Mouse (Mus musculus): Measurements from ENCODE around the gene Kirrel3. TPM values are rescaled to one million over a fixed set of nuclear protein-coding genes. Genes with fewer than 3 reads are reported as not detected.

The Kirrel3 gene
- total and polyA plus RNA-seq, 3 experiments, result 0.98 TPM; not detected in 2

DNA sequence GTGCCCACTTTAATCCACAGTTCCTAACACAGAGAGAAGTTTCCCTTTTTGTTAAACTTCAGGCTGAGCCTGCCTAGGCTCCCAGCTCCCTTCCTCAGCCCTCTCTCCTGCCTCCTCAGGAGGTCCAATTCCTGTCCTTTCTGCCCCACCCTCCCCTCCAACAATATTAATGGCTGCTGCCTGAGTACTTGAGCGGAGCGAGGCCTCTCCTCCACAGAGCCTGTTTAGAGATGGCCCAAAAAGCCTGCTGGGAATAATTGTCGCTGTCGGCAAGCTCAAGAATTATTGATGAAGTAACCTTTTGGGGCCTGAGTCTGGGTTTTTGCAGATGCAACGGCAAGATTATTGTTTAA, 236.5 kb downstream of the Kirrel3 start:
- ATAC-seq (ENCODE audit: extremely low read depth, insufficient number of reproducible peaks, low FRiP score, poor library complexity, severe bottlenecking), result no peak
- H3K4me1 ChIP-seq (ENCODE audit: insufficient read depth, low read depth, low read length), result no peaks in the 10 kb centered on the region
- H3K4me3 ChIP-seq (ENCODE audit: low read depth, low read length), result no peak overlapping the region
- no peaks in the 10 kb centered on the region for H3K9me3 ChIP-seq (replicated peaks)
- DNase-seq (ENCODE audit: low spot score), result no peak
- no peaks in the 10 kb centered on the region for H3K36me3 ChIP-seq (replicated peaks)
- H3K27me3 ChIP-seq (ENCODE audit: insufficient read depth, low read length), result no peaks in the 10 kb centered on the region
- TF ChIP-seq POLR2AphosphoS5 (IDR thresholded peaks at IDR 0.05; ENCODE audit: insufficient replicate concordance, low read depth, low read length) (no peak), TAL1 (conservative IDR thresholded peaks at IDR 0.05; ENCODE audit: low read depth, low read length) (no peak), CTCF (IDR thresholded peaks at IDR 0.05; ENCODE audit: low read depth, low read length) (no peak), GATA2 (IDR thresholded peaks at IDR 0.05; ENCODE audit: borderline replicate concordance, low read depth, low read length) (no peak), GATA1 (IDR thresholded peaks at IDR 0.05; ENCODE audit: borderline replicate concordance, low read length) (no peak)

DNA sequence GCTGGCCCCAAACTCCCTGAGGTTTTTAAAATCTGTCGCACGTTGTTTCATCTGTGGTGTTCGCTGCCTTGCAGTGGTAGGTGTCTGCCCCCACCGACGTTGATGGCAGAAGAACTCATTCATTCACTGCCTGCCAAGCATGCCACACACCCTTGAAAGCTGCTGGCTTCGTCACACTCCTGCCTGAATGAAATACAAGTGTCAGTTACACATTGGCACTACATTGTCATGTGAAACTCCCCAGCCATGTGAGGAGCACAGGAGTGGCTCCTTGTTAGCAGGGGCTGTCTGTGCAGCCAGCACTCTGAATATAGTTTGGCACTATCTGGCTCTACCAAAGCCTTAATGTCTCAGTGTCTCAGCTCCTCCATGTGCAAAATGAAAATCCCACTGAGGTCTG, 246.8 kb downstream of the Kirrel3 start:
- ATAC-seq (ENCODE audit: extremely low read depth, insufficient number of reproducible peaks, low FRiP score, poor library complexity, severe bottlenecking), result no peak
- no peaks in the 10 kb centered on the region for H3K9me3 ChIP-seq (replicated peaks)
- H3K36me3 ChIP-seq (replicated peaks), result no peaks in the 10 kb centered on the region
- no peak for DNase-seq (ENCODE audit: low spot score)
- TF ChIP-seq GATA2 (IDR thresholded peaks at IDR 0.05; ENCODE audit: borderline replicate concordance, low read depth, low read length) (no peak), POLR2AphosphoS5 (IDR thresholded peaks at IDR 0.05; ENCODE audit: insufficient replicate concordance, low read depth, low read length) (no peak), GATA1 (IDR thresholded peaks at IDR 0.05; ENCODE audit: borderline replicate concordance, low read length) (no peak), CTCF (IDR thresholded peaks at IDR 0.05; ENCODE audit: low read depth, low read length) (no peak), TAL1 (conservative IDR thresholded peaks at IDR 0.05; ENCODE audit: low read depth, low read length) (no peak)
- H3K27me3 ChIP-seq (ENCODE audit: insufficient read depth, low read length), result no peaks in the 10 kb centered on the region
- H3K4me1 ChIP-seq (ENCODE audit: insufficient read depth, low read depth, low read length), result no peaks in the 10 kb centered on the region
- H3K4me3 ChIP-seq (ENCODE audit: low read depth, low read length), result no peak overlapping the region

DNA sequence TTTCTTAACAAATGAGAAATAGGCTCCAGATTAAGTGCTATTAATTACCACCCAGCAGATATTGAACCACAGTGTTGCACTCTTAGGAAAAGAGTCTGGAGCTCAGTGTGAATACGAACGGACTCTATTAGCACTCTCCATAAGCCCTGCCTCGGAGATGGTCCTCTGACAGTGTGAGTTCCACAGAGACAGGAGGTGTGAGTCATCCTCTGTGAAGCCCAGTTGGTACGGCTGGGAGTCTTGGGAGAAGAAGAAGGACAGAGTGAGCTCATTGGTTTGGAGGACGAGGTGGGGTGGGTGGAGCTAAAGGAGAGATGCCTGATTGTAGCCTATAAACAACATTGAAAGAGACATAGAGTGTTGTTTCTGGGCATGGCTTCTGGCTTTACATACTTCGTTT, 247.9 kb downstream of the Kirrel3 start:
- no peaks in the 10 kb centered on the region for H3K4me1 ChIP-seq (ENCODE audit: insufficient read depth, low read depth, low read length)
- no peak overlapping the region for H3K4me3 ChIP-seq (ENCODE audit: low read depth, low read length)
- H3K27me3 ChIP-seq (ENCODE audit: insufficient read depth, low read length), result no peaks in the 10 kb centered on the region
- no peaks in the 10 kb centered on the region for H3K36me3 ChIP-seq (replicated peaks)
- DNase-seq (ENCODE audit: low spot score) (no peak), ATAC-seq (ENCODE audit: extremely low read depth, insufficient number of reproducible peaks, low FRiP score, poor library complexity, severe bottlenecking) (no peak)
- no peak for TF ChIP-seq CTCF (IDR thresholded peaks at IDR 0.05; ENCODE audit: low read depth, low read length)
- TF ChIP-seq TAL1 (conservative IDR thresholded peaks at IDR 0.05; ENCODE audit: low read depth, low read length), result no peak
- no peak for TF ChIP-seq GATA1 (IDR thresholded peaks at IDR 0.05; ENCODE audit: borderline replicate concordance, low read length)
- no peak for TF ChIP-seq POLR2AphosphoS5 (IDR thresholded peaks at IDR 0.05; ENCODE audit: insufficient replicate concordance, low read depth, low read length)
- no peak for TF ChIP-seq GATA2 (IDR thresholded peaks at IDR 0.05; ENCODE audit: borderline replicate concordance, low read depth, low read length)
- no peaks in the 10 kb centered on the region for H3K9me3 ChIP-seq (replicated peaks)

DNA sequence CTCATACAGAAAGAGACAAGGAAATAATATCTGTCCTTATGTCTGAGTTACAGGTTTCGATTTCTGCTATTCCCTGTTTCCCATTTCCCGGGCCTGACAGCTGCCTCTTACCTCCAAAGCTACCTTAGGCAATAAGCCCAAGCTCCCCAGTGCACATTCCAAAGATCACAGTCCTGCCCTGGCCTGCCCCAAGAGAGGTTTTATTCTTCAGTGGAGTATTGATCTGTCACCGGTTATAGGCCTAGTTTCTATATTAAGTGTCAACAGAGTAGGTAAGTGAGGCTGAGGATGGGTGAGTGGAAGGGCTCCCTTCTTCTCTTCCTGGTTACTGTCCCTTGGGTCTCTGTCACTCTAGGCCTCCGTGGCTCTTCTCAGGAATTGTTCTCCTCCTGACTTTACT, 249.3 kb downstream of the Kirrel3 start:
- H3K9me3 ChIP-seq (replicated peaks), result no peaks in the 10 kb centered on the region
- H3K4me1 ChIP-seq (ENCODE audit: insufficient read depth, low read depth, low read length), result no peaks in the 10 kb centered on the region
- H3K4me3 ChIP-seq (ENCODE audit: low read depth, low read length), result no peak overlapping the region
- H3K36me3 ChIP-seq (replicated peaks), result no peaks in the 10 kb centered on the region
- DNase-seq (ENCODE audit: low spot score) (no peak), ATAC-seq (ENCODE audit: extremely low read depth, insufficient number of reproducible peaks, low FRiP score, poor library complexity, severe bottlenecking) (no peak)
- TF ChIP-seq POLR2AphosphoS5 (IDR thresholded peaks at IDR 0.05; ENCODE audit: insufficient replicate concordance, low read depth, low read length) (no peak), TAL1 (conservative IDR thresholded peaks at IDR 0.05; ENCODE audit: low read depth, low read length) (no peak), GATA2 (IDR thresholded peaks at IDR 0.05; ENCODE audit: borderline replicate concordance, low read depth, low read length) (no peak)
- H3K27me3 ChIP-seq (ENCODE audit: insufficient read depth, low read length), result no peaks in the 10 kb centered on the region

DNA sequence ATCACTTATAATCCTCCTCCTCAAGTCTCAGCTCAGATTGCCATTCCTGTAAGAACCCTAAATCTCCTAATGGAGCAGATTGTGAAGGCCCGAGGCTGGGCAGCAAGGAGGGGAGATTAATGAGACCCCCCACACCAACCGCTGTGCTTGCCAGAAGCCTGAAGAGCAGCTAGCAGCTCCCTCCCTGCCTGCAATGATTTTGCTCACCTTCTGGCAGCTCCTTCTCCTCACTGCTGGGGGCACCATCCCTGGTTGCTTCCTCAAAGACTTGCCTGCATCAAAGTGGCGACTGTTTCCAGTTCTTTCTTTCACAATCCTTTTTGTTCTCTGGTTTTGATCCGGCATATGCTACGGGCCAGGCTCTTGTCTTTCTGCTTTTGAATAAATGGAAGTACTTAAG, 253.7 kb downstream of the Kirrel3 start:
- no peaks in the 10 kb centered on the region for H3K4me1 ChIP-seq (ENCODE audit: insufficient read depth, low read depth, low read length)
- H3K4me3 ChIP-seq (ENCODE audit: low read depth, low read length), result no peak overlapping the region
- no peaks in the 10 kb centered on the region for H3K27me3 ChIP-seq (ENCODE audit: insufficient read depth, low read length)
- ATAC-seq (ENCODE audit: extremely low read depth, insufficient number of reproducible peaks, low FRiP score, poor library complexity, severe bottlenecking), result no peak
- no peaks in the 10 kb centered on the region for H3K9me3 ChIP-seq (replicated peaks)
- no peak for TF ChIP-seq POLR2AphosphoS5 (IDR thresholded peaks at IDR 0.05; ENCODE audit: insufficient replicate concordance, low read depth, low read length)
- TF ChIP-seq TAL1 (conservative IDR thresholded peaks at IDR 0.05; ENCODE audit: low read depth, low read length), result no peak
- TF ChIP-seq GATA2 (IDR thresholded peaks at IDR 0.05; ENCODE audit: borderline replicate concordance, low read depth, low read length), result no peak
- no peaks in the 10 kb centered on the region for H3K36me3 ChIP-seq (replicated peaks)
- DNase-seq (ENCODE audit: low spot score), result no peak

DNA sequence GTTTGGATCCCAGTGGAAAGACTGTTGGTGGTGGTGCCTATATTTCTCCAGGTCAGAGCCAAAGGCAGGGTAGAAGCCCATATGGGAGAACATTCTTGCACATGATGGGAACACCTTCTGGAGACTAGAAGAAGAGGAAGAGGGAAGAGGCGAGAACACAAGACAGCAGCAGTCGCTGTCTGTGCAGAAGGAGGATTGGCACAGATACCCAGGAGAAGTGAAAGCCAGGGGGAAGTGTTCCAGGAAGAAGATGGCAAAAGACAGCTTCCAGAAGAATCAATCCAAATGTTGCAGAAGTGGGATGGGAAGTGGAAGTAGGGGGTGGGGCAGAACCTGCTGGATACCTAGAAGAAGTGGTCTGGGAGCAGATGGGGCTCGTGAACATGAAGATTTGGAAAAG, 255.1 kb downstream of the Kirrel3 start:
- DNase-seq (ENCODE audit: low spot score) (no peak), ATAC-seq (ENCODE audit: extremely low read depth, insufficient number of reproducible peaks, low FRiP score, poor library complexity, severe bottlenecking) (no peak)
- no peak overlapping the region for H3K4me3 ChIP-seq (ENCODE audit: low read depth, low read length)
- no peaks in the 10 kb centered on the region for H3K9me3 ChIP-seq (replicated peaks)
- TF ChIP-seq GATA2 (IDR thresholded peaks at IDR 0.05; ENCODE audit: borderline replicate concordance, low read depth, low read length) (no peak), TAL1 (conservative IDR thresholded peaks at IDR 0.05; ENCODE audit: low read depth, low read length) (no peak), CTCF (IDR thresholded peaks at IDR 0.05; ENCODE audit: low read depth, low read length) (no peak), GATA1 (IDR thresholded peaks at IDR 0.05; ENCODE audit: borderline replicate concordance, low read length) (no peak), POLR2AphosphoS5 (IDR thresholded peaks at IDR 0.05; ENCODE audit: insufficient replicate concordance, low read depth, low read length) (no peak)
- no peaks in the 10 kb centered on the region for H3K36me3 ChIP-seq (replicated peaks)
- H3K27me3 ChIP-seq (ENCODE audit: insufficient read depth, low read length), result no peaks in the 10 kb centered on the region
- H3K4me1 ChIP-seq (ENCODE audit: insufficient read depth, low read depth, low read length), result no peaks in the 10 kb centered on the region

DNA sequence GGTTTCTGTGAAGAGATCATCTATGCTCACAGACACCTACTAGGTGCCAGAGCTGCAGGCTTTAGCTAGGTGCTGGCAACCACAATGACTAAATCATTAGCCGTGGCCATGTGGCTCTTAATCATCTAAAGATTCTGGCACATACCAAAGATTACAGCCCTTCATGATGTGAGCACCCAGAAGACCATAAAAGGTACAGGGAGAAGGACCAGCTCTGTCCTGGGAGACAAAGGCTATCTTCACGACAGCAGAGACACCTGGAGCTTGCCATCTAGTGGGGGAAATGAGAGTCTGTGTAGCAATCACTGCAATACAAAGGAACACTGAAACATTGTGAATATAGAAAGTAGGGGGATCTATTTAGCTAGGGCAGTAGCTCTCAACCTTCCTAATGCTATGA, 262.3 kb downstream of the Kirrel3 start:
- Histone ChIP-seq H3K36me3 (replicated peaks) (no peaks in the 10 kb centered on the region), H3K4me1 (ENCODE audit: insufficient read depth, low read depth, low read length) (no peaks in the 10 kb centered on the region), H3K27me3 (ENCODE audit: insufficient read depth, low read length) (no peaks in the 10 kb centered on the region), H3K4me3 (ENCODE audit: low read depth, low read length) (no peak overlapping the region), H3K9me3 (replicated peaks) (no peaks in the 10 kb centered on the region)
- ATAC-seq (ENCODE audit: extremely low read depth, insufficient number of reproducible peaks, low FRiP score, poor library complexity, severe bottlenecking), result no peak
- DNase-seq (ENCODE audit: low spot score), result no peak
- TF ChIP-seq POLR2AphosphoS5 (IDR thresholded peaks at IDR 0.05; ENCODE audit: insufficient replicate concordance, low read depth, low read length) (no peak), GATA2 (IDR thresholded peaks at IDR 0.05; ENCODE audit: borderline replicate concordance, low read depth, low read length) (no peak), CTCF (IDR thresholded peaks at IDR 0.05; ENCODE audit: low read depth, low read length) (no peak), GATA1 (IDR thresholded peaks at IDR 0.05; ENCODE audit: borderline replicate concordance, low read length) (no peak), TAL1 (conservative IDR thresholded peaks at IDR 0.05; ENCODE audit: low read depth, low read length) (no peak)
